ENCODE assay signal across 9 mouse cellular contexts in the genomic region with DNA sequence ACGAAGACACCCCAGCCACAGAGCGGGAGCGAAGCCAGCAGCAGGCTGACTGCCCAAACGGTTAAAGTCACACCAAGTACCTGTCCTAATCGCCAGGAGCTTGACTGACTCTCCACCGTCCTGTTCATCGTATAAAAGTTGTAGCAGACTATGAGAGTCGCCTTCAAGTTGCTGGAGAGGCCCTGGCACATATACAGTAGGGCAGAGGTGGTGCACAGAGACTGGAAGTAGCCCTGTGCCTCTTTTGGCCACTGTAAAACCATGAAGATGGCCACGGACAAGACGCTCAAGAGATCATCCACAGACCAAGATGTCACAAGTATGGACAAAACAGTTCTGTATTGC. TPM values are rescaled to one million over a fixed set of nuclear protein-coding genes. Genes with fewer than 3 reads are reported as not detected.
A peak's percentile ranks its signal among the peaks of the same experiment; 100 is the strongest.
DNase-seq lines count a peak whose midpoint lies in the region; ATAC-seq and TF ChIP-seq lines count a peak whose summit lies in the region.
"Had no signal": no experiment of that assay in that cellular context is flagged by ENCODE, and none has a peak within 500 bp of the region (broad histone marks: within the 10 kb centered on the region; RNA-seq: fewer than 3 reads in every experiment).

No protein-coding gene starts in this region.

- peaks cover 10% of the 10 kb centered on the region for H3K4me1 ChIP-seq in heart, embryonic 15.5 days (replicated peaks)
- H3K4me1 ChIP-seq in cortical plate, adult 2 months (ENCODE audit: control insufficient read depth, insufficient read depth, low read length), result no peaks in the 10 kb centered on the region
- H3K4me1 ChIP-seq in hindbrain, embryonic 15.5 days (replicated peaks), result peaks cover 11% of the 10 kb centered on the region; the same call in 1 of the 2 replicates
- peaks cover 7% of the 10 kb centered on the region; the same call in 1 of the 2 replicates for H3K4me1 ChIP-seq in midbrain, embryonic 16.5 days (ENCODE audit: control insufficient read depth, insufficient read depth, low read length)

- H3K27me3 ChIP-seq in heart, embryonic 15.5 days, result peaks cover 17% of the 10 kb centered on the region
- no peaks in the 10 kb centered on the region for H3K27me3 ChIP-seq in hindbrain, embryonic 15.5 days
- no peaks in the 10 kb centered on the region for H3K27me3 ChIP-seq in midbrain, embryonic 16.5 days (ENCODE audit: control insufficient read depth, insufficient read depth, low read depth, low read length)

- no peak for DNase-seq in heart, adult 11 months
- DNase-seq in thymus, postnatal 4 days, result no peak
- no peak for DNase-seq in urinary bladder, postnatal 25 days (ENCODE audit: low spot score)
- no peak for DNase-seq in embryo, embryonic 9.5 days (ENCODE audit: extremely low spot score)

- no peak for TF ChIP-seq CTCF in cortical plate, adult 2 months (IDR thresholded peaks at IDR 0.05; ENCODE audit: extremely low read depth, insufficient read depth, low read length)

- 16% methylated on average over 10 of the region's 10 CpGs for WGBS in heart, embryonic 15.5 days
- WGBS in hindbrain, embryonic 15.5 days, result 18% methylated on average over 10 of the region's 10 CpGs
- 16% methylated on average over 10 of the region's 10 CpGs for WGBS in midbrain, embryonic 16.5 days

- no peak for TF ChIP-seq POLR2A in cortical plate, adult 2 months (IDR thresholded peaks at IDR 0.05; ENCODE audit: extremely low read depth, insufficient read depth, low read length)

- H3K27ac ChIP-seq in heart, embryonic 15.5 days, result no peak overlapping the region
- H3K27ac ChIP-seq in cortical plate, adult 2 months (ENCODE audit: insufficient read depth, low read length), result no peak overlapping the region
- no peak overlapping the region for H3K27ac ChIP-seq in hindbrain, embryonic 15.5 days (replicated peaks)
- no peak overlapping the region for H3K27ac ChIP-seq in midbrain, embryonic 16.5 days (ENCODE audit: low read length)

- H3K9me3 ChIP-seq in heart, embryonic 15.5 days (replicated peaks), result no peaks in the 10 kb centered on the region
- H3K9me3 ChIP-seq in hindbrain, embryonic 15.5 days, result no peaks in the 10 kb centered on the region
- no peaks in the 10 kb centered on the region for H3K9me3 ChIP-seq in midbrain, embryonic 16.5 days (replicated peaks; ENCODE audit: control insufficient read depth, low read length, poor library complexity, severe bottlenecking)

- no peak overlapping the region for H3K9ac ChIP-seq in heart, embryonic 15.5 days
- peak overlapping the region; percentile 43 for H3K9ac ChIP-seq in hindbrain, embryonic 15.5 days
- H3K9ac ChIP-seq in midbrain, embryonic 16.5 days (ENCODE audit: low read depth, low read length), result peak overlapping the region; percentile 78

- peak overlapping the region; percentile 72 for H3K4me2 ChIP-seq in heart, embryonic 15.5 days
- peak overlapping the region; percentile 82 for H3K4me2 ChIP-seq in hindbrain, embryonic 15.5 days
- H3K4me2 ChIP-seq in midbrain, embryonic 16.5 days (ENCODE audit: low read length), result peak overlapping the region; percentile 95

- H3K36me3 ChIP-seq in heart, embryonic 15.5 days, result no peaks in the 10 kb centered on the region
- no peaks in the 10 kb centered on the region for H3K36me3 ChIP-seq in hindbrain, embryonic 15.5 days
- no peaks in the 10 kb centered on the region for H3K36me3 ChIP-seq in midbrain, embryonic 16.5 days (ENCODE audit: control insufficient read depth, insufficient read depth, low read length)

- ATAC-seq in heart, embryonic 15.5 days (replicated peaks; ENCODE audit: insufficient number of reproducible peaks, insufficient read depth, low FRiP score, low read depth), result no peak
- peak; percentile 63 for ATAC-seq in hindbrain, embryonic 15.5 days (ENCODE audit: low FRiP score, low read depth)
- ATAC-seq in midbrain, embryonic 16.5 days, result no peak

- H3K4me3 ChIP-seq in heart, embryonic 15.5 days, result peak overlapping the region; percentile 44
- peak overlapping the region; percentile 35 for H3K4me3 ChIP-seq in cortical plate, adult 2 months (ENCODE audit: insufficient read depth, low read length)
- H3K4me3 ChIP-seq in hindbrain, embryonic 15.5 days, result peak overlapping the region; percentile 52
- peak overlapping the region; percentile 69 for H3K4me3 ChIP-seq in midbrain, embryonic 16.5 days (ENCODE audit: low read depth, low read length)

RNA-seq across cellular contexts. Expression of a gene that starts 0.9 kb away (rescaled TPM):
- 0.03 TPM in 1 of 2 replicates, not detected in the other for polyA plus RNA-seq in heart, embryonic 15.5 days (2015; fragmentation: Nextera tagmentation; extraction: Ambion mirVana)
- 0.26 and 1.0 TPM in 2 replicates for polyA plus RNA-seq in cortical plate, adult 2 months (2012; rRNA removed)
- polyA plus RNA-seq in hindbrain, embryonic 15.5 days (2015; fragmentation: Nextera tagmentation; extraction: Ambion mirVana), result 3.6 and 4.9 TPM in 2 replicates
- 4.8 and 5.2 TPM in 2 replicates for polyA plus RNA-seq in midbrain, embryonic 16.5 days (2015; fragmentation: Nextera tagmentation; extraction: Ambion mirVana)
- polyA plus RNA-seq: testis, adult 2 months had no signal
